Mouse (Mus musculus) layer of hippocampus, postnatal 36 days (tissue): ENCODE data around the gene Agap1. TPM values are rescaled to one million over a fixed set of nuclear protein-coding genes. Genes with fewer than 3 reads are reported as not detected.

Experiments used
- DNase-seq, 2 experiments: peaks; one replicate each; pipeline ENCODE4 v3.0.0; 2022
- total RNA-seq, 2 experiments: library from RNA; stranded (reverse); gene quantifications; 2 replicates each; pipeline ENCODE4 v1.2.3; 2021

Agap1 gene
- total RNA-seq, 2 experiments from 2014 or later, result 256 to 286 TPM

- DNase-seq, result peak; percentile 45 to 50
Observed at GRCm38 (mm10) chr1:89576985-89577384, 122.4 kb downstream of the Agap1 start.

- peak; percentile 76 to 78 for DNase-seq
Observed at GRCm38 (mm10) chr1:89580031-89580998, 125.7 kb downstream of the Agap1 start.

- peak; percentile 43 to 44 for DNase-seq
Observed at GRCm38 (mm10) chr1:89580999-89581765, 126.6 kb downstream of the Agap1 start.

GRCm38 (mm10) chr1:89581766-89582125 is 127.1 kb downstream of the Agap1 start:
- no peak for DNase-seq

GRCm38 (mm10) chr1:89583369-89583768 is 128.8 kb downstream of the Agap1 start:
- DNase-seq, result no peak

- DNase-seq, result peak; percentile 30 to 40
Observed at GRCm38 (mm10) chr1:89586991-89587683, 132.5 kb downstream of the Agap1 start.

GRCm38 (mm10) chr1:89588154-89588553 is 133.5 kb downstream of the Agap1 start:
- no peak for DNase-seq

GRCm38 (mm10) chr1:89590994-89591393 is 136.4 kb downstream of the Agap1 start:
- DNase-seq, result no peak

- DNase-seq, result no peak
Observed at GRCm38 (mm10) chr1:89593219-89593618, 138.6 kb downstream of the Agap1 start.

GRCm38 (mm10) chr1:89594999-89595398 is 140.4 kb downstream of the Agap1 start:
- no peak for DNase-seq

GRCm38 (mm10) chr1:89595421-89595820 is 140.8 kb downstream of the Agap1 start:
- DNase-seq, result no peak

- no peak for DNase-seq
Observed at GRCm38 (mm10) chr1:89596223-89596622, 141.6 kb downstream of the Agap1 start.

GRCm38 (mm10) chr1:89598906-89599305 is 144.3 kb downstream of the Agap1 start:
- DNase-seq, result no peak

- DNase-seq, result no peak
Observed at GRCm38 (mm10) chr1:89599983-89600741, 145.6 kb downstream of the Agap1 start.

GRCm38 (mm10) chr1:89601349-89601748 is 146.7 kb downstream of the Agap1 start:
- no peak for DNase-seq

- no peak for DNase-seq
Observed at GRCm38 (mm10) chr1:89602879-89603278, 148.3 kb downstream of the Agap1 start.

GRCm38 (mm10) chr1:89606612-89607011 is 152.0 kb downstream of the Agap1 start:
- peak; percentile 66 for DNase-seq

- no peak for DNase-seq
Observed at GRCm38 (mm10) chr1:89608766-89609165, 154.2 kb downstream of the Agap1 start.

- DNase-seq, result no peak
Observed at GRCm38 (mm10) chr1:89609964-89610363, 155.4 kb downstream of the Agap1 start.

- DNase-seq, result no peak
Observed at GRCm38 (mm10) chr1:89611521-89611920, 156.9 kb downstream of the Agap1 start.

GRCm38 (mm10) chr1:89613234-89613870 is 158.7 kb downstream of the Agap1 start:
- DNase-seq, result no peak
